Mouse (Mus musculus) thymus, adult 2 months (tissue): ENCODE measurements around the gene Slco4a1. TPM values are rescaled to one million over a fixed set of nuclear protein-coding genes. Genes with fewer than 3 reads are reported as not detected.

Experiments
- DNase-seq: peaks from one replicate; pipeline ENCODE4 v3.0.0; 2021
- H3K27ac ChIP-seq: fragments of 200-500 bp; 2 replicates; pipeline ENCODE4 v1.5.1; 2012; ENCODE audit warnings: low read length, control low read depth; ENCODE audit not compliant: control insufficient read depth, insufficient read depth
- H3K27me3 ChIP-seq: fragments of 200-500 bp; 2 replicates; pipeline ENCODE4 v1.6.1; 2012; ENCODE audit warnings: mild to moderate bottlenecking, low read length, moderate library complexity, mixed read lengths; ENCODE audit not compliant: control insufficient read depth, insufficient read depth
- H3K36me3 ChIP-seq: fragments of 200-500 bp; 2 replicates; pipeline ENCODE4 v1.6.1; 2012; ENCODE audit warnings: mild to moderate bottlenecking, low read length, moderate library complexity; ENCODE audit not compliant: control insufficient read depth, insufficient read depth
- H3K4me1 ChIP-seq: fragments of 200-500 bp; replicated peaks from 2 replicates; pipeline ENCODE4 v1.6.1; 2012; ENCODE audit warnings: low read length; ENCODE audit not compliant: control insufficient read depth, insufficient read depth
- H3K4me3 ChIP-seq: fragments of 200-500 bp; 2 replicates; pipeline ENCODE4 v1.5.1; 2012; ENCODE audit warnings: mild to moderate bottlenecking, low read length, control low read depth, moderate library complexity; ENCODE audit not compliant: control insufficient read depth, insufficient read depth
- CTCF ChIP-seq: fragments of 200-500 bp; IDR thresholded peaks from 2 replicates; pipeline ENCODE4 v1.5.1; 2012; ENCODE audit warnings: mild to moderate bottlenecking, control low read depth, low read length, moderate library complexity, borderline replicate concordance; ENCODE audit not compliant: control insufficient read depth, poor library complexity, insufficient read depth; ENCODE audit errors: extremely low read depth
- POLR2A ChIP-seq: fragments of 200-500 bp; IDR thresholded peaks from 2 replicates; pipeline ENCODE4 v1.6.1; 2012; ENCODE audit warnings: mild to moderate bottlenecking, low read length, control low read depth, moderate library complexity; ENCODE audit not compliant: control insufficient read depth, poor library complexity, insufficient read depth; ENCODE audit errors: extremely low read depth
- WGBS: fragments of 180-500 bp; shearing (Covaris S2); methylation state at CpG from one replicate; pipeline ENCODE4 v1.1.7; 2018; 5-methylcytosine and 5-hydroxymethylcytosine counted together
- polyA plus RNA-seq: library from polyadenylated mRNA; depleted of rRNA; stranded (reverse); fragments of >200 nt; gene quantifications from 2 replicates; pipeline ENCODE4 v1.2.3, GENCODE M21; 2012

Slco4a1 gene
- polyA plus RNA-seq, 1 experiment, result 21.2 TPM

DNA sequence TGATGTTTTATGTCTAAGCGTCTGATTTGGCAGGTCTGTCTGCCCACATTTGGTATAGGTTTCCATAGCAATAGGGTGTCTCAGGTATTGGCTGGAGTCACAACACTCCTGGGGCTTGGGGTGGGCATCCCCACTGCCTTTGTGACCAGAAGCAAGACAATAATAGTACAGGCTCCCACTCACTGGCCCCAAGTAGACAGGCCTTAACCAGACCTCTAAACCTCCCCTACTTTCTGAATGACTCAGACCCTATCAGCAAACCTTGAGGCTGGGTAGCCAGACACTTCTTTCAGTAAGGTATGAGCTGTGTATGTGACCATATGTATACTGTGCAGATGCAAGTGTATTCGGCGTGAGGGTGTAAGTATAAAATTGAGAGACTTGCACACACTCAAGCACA, 18.8 kb downstream of the Slco4a1 start:
- TF ChIP-seq CTCF (no peak), POLR2A (no peak)
- Histone ChIP-seq H3K27me3 (no peaks in the 10 kb centered on the region), H3K36me3 (no peaks in the 10 kb centered on the region), H3K4me1 (no peaks in the 10 kb centered on the region), H3K27ac (no peak overlapping the region), H3K4me3 (no peak overlapping the region)
- DNase-seq, result no peak
- WGBS, result 97% methylated on average over 3 of the region's 3 CpGs

DNA sequence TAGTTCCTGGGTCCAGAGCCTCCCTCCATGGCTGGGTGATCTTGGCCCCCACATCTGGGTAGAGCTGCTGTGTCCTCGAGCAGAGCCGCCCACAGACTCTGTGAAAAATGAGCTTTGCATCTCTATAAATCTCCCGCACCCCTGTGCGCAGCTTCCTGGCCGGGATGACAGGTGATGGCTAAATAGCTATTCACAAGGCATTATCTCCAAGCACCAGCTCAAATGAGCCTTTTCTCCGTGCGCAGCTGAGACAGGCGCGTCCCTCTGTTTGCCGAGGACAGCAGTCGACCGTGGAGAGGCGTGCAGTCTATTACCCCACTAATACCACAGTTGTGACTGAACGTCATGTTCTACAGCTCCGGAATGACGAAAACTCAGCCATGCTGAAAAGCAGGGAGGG, 26.2 kb downstream of the Slco4a1 start:
- Histone ChIP-seq H3K27ac (no peak overlapping the region), H3K36me3 (no peaks in the 10 kb centered on the region), H3K4me1 (no peaks in the 10 kb centered on the region), H3K4me3 (no peak overlapping the region), H3K27me3 (no peaks in the 10 kb centered on the region)
- TF ChIP-seq POLR2A, result no peak
- TF ChIP-seq CTCF, result no peak
- WGBS, result 43% methylated on average over 16 of the region's 16 CpGs
- no peak for DNase-seq

DNA sequence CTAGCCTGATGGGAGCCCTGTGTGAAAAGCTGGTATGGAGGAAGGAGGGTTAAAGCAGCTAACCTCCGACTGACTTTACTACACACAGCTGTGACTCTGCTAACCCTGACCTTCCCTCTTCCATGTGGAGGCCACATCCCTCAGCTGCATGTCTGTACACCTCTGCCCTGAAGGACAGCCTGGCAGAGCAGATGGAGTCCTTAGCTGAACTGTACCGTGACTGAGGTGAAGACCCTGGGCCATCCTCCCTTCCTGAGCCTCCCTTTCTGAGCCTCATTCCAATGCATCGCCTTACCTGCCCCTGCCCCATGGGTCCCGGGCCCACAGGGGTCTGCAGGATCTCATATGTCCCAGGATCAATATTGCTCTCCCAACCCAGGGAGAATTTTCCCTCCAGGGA, 28.8 kb downstream of the Slco4a1 start:
- 79% methylated on average over 4 of the region's 4 CpGs for WGBS
- H3K27ac ChIP-seq, result no peak overlapping the region
- peaks cover 6% of the 10 kb centered on the region; the same call in 1 of the 2 replicates for H3K27me3 ChIP-seq
- no peak for DNase-seq
- no peak for TF ChIP-seq POLR2A
- TF ChIP-seq CTCF, result no peak
- no peaks in the 10 kb centered on the region for H3K4me1 ChIP-seq
- H3K36me3 ChIP-seq, result no peaks in the 10 kb centered on the region
- no peak overlapping the region for H3K4me3 ChIP-seq

DNA sequence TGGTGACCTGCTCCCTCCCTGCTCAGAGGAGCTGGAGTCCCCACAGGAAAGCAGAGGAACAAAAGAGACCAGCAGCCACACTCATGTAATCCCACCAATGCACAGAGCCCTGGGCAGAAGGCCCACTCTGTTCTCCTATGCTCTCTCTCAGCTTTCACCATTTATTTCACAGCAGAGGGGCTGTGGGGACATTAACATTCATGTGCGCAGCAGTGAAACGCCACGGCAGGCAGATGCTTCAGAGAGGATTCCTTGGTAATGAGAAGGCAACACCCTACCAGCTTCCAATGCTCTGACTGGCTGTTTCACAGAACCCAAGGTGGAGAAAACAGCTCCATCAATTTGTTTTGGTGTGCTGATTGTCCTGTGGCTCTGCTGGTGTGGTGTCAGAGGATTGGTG, 29.3 kb downstream of the Slco4a1 start:
- 86% methylated on average over 3 of the region's 3 CpGs for WGBS
- Histone ChIP-seq H3K4me1 (no peaks in the 10 kb centered on the region), H3K36me3 (no peaks in the 10 kb centered on the region), H3K27ac (no peak overlapping the region), H3K27me3 (peaks cover 6% of the 10 kb centered on the region; the same call in 1 of the 2 replicates), H3K4me3 (no peak overlapping the region)
- no peak for TF ChIP-seq CTCF
- no peak for TF ChIP-seq POLR2A
- DNase-seq, result no peak

DNA sequence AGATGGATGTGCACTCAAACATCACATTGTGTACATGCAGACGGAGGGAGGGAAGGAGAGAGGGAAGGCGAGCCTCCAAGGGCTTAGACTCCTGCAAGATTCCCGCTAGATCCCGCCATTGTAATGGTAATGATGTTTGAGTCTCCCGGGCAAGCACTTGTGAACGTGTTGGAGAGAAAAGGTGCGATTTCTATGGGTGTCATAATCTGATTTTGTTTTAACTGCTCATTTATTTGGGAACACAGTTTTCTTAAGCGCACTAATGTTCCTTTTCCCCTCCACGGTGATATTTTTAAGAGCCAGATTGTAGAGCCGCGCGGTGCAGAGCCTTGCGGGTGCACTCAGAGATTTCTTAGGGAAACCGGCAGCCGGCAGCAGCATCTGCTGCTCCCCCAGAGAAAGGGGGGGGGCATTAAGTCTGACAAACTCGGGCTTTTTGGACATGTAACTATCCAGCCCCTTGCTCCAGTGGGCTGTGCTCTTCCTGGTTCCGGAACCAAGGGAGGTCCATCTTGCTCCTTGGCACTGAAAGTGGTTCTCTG, 32.2 kb downstream of the Slco4a1 start:
- no peak for DNase-seq
- no peaks in the 10 kb centered on the region for H3K36me3 ChIP-seq
- H3K4me3 ChIP-seq, result no peak overlapping the region
- 36% methylated on average over 17 of the region's 17 CpGs for WGBS
- peaks cover 6% of the 10 kb centered on the region; the same call in 1 of the 2 replicates for H3K27me3 ChIP-seq
- H3K4me1 ChIP-seq, result no peaks in the 10 kb centered on the region
- TF ChIP-seq POLR2A, result no peak
- no peak for TF ChIP-seq CTCF
- no peak overlapping the region for H3K27ac ChIP-seq

DNA sequence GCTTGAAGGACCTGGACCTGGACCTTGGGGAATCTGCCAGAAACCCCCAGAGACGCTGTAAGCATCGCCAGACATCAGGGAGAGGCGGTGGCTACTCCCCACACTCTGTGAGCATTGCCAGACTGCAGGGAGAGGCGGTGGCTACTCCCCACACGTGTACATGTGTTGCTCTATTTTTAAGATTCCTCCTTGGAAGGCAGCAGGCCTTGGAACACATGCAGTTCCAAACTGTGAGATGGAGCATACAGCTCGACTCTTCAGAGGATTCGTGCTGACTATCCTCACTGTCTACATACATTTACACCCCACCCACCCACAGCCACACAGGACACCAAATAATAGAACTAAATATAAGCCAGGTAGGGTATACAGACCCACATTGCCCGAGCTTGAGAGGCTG, 39.9 kb downstream of the Slco4a1 start:
- 78% methylated on average over 8 of the region's 8 CpGs for WGBS
- H3K4me3 ChIP-seq, result no peak overlapping the region
- H3K27ac ChIP-seq, result no peak overlapping the region
- DNase-seq, result no peak
- no peaks in the 10 kb centered on the region for H3K36me3 ChIP-seq
- no peaks in the 10 kb centered on the region; the same call in 1 of the 2 replicates for H3K27me3 ChIP-seq
- TF ChIP-seq POLR2A, result no peak
- TF ChIP-seq CTCF, result no peak
- no peaks in the 10 kb centered on the region for H3K4me1 ChIP-seq

DNA sequence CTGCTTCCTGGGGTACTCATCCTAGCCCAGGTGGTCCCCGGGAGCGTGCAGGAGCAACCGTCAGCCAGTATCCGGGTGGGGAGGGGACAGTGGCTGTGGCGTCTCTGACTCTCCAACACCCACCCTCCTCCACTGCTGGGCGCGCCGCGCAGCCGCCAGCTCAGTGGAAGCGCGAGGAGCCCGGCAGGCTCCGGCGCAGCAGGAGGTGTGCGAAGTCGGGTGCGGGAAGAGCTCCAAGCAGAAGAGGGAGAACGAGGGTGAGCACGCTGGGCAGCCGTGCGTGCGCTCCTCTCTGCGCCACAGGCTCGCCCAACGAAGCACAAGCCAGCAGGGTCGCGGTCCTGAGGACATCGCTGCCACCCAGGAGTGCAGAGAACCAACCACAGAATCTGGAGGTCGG, 43.7 kb downstream of the Slco4a1 start, which contains the start of gene Ntsr1:
Gene Ntsr1, plus strand, starts transcription at position 236 of the 400 bp plus-strand sequence.
- TF ChIP-seq POLR2A, result no peak
- no peak for TF ChIP-seq CTCF
- no peaks in the 10 kb centered on the region for H3K36me3 ChIP-seq
- H3K4me1 ChIP-seq, result no peaks in the 10 kb centered on the region
- 2% methylated on average over 30 of the region's 30 CpGs for WGBS
- H3K4me3 ChIP-seq, result no peak within 1 kb of the TSS
- no peak for DNase-seq
- no peaks in the 10 kb centered on the region; the same call in 1 of the 2 replicates for H3K27me3 ChIP-seq
- H3K27ac ChIP-seq, result no peak within 1 kb of the TSS
